Mouse (Mus musculus) heart, adult 2 months (tissue): ENCODE data around the gene Tfap4. TPM values are rescaled to one million over a fixed set of nuclear protein-coding genes. Genes with fewer than 3 reads are reported as not detected.

ENCODE experiments used
- DNase-seq, 2 experiments: peaks; one replicate each; pipeline ENCODE4 v3.0.0; 2021
- H3K27ac ChIP-seq: fragments of 200-600 bp; 2 replicates; pipeline ENCODE4 v1.8.1; 2022
- H3K27me3 ChIP-seq: fragments of 200-500 bp; 2 replicates; pipeline ENCODE4 v1.6.1; 2012; ENCODE audit warnings: mild to moderate bottlenecking, low read length, inconsistent platforms, mixed read lengths; ENCODE audit not compliant: control insufficient read depth, insufficient read depth
- H3K36me3 ChIP-seq: fragments of 200-500 bp; 2 replicates; pipeline ENCODE4 v1.6.1; 2012; ENCODE audit warnings: low read length, inconsistent platforms; ENCODE audit not compliant: control insufficient read depth, insufficient read depth
- H3K4me1 ChIP-seq: fragments of 200-500 bp; 2 replicates; pipeline ENCODE4 v1.6.1; 2011; ENCODE audit warnings: low read length; ENCODE audit not compliant: control insufficient read depth, insufficient read depth
- H3K4me3 ChIP-seq: fragments of 200-600 bp; 2 replicates; pipeline ENCODE4 v1.8.1; 2022
- H3K79me2 ChIP-seq: fragments of 200-500 bp; replicated peaks from 2 replicates; pipeline ENCODE4 v1.6.1; 2012; ENCODE audit warnings: mild to moderate bottlenecking, inconsistent platforms, low read length, moderate library complexity, mixed read lengths; ENCODE audit not compliant: control insufficient read depth, insufficient read depth
- H3K9ac ChIP-seq: fragments of 200-500 bp; 2 replicates; pipeline ENCODE4 v1.6.1; 2012; ENCODE audit warnings: low read depth, mild to moderate bottlenecking, control low read depth, inconsistent platforms, low read length, mixed read lengths
- CTCF ChIP-seq: fragments of 200-600 bp; IDR thresholded peaks from 2 replicates; pipeline ENCODE4 v1.8.1; 2022; ENCODE audit warnings: antibody characterized with exemption, mild to moderate bottlenecking, moderate library complexity
- EP300 ChIP-seq: fragments of 200-500 bp; IDR thresholded peaks from 2 replicates; pipeline ENCODE4 v1.6.1; 2011; ENCODE audit warnings: low read depth, low read length, control low read depth; ENCODE audit not compliant: insufficient read depth
- POLR2A ChIP-seq: fragments of 200-500 bp; IDR thresholded peaks from 2 replicates; pipeline ENCODE4 v1.6.1; 2011; ENCODE audit warnings: mild to moderate bottlenecking, low read depth, low read length, control low read depth; ENCODE audit not compliant: insufficient read depth
- WGBS: fragments of 180-500 bp; shearing (Covaris S2); methylation state at CpG from one replicate; pipeline ENCODE4 v1.1.7; 2018; 5-methylcytosine and 5-hydroxymethylcytosine counted together
- intact Hi-C: fragments of 180-260 bp; cut with DNase I; formaldehyde crosslinking; loops from one replicate; pipeline ENCODE4 v1.15.1; 2025
- polyA plus RNA-seq: library from polyadenylated mRNA; depleted of rRNA; stranded (reverse); fragments of >200 nt; gene quantifications from 2 replicates; pipeline ENCODE4 v1.2.3, GENCODE M21; 2012
- total RNA-seq, 2 experiments: library from RNA; stranded (reverse); gene quantifications; 2 replicates each; pipeline ENCODE4 v1.2.3; 2021

The Tfap4 gene
- total and polyA plus RNA-seq, 3 experiments: 2.4 to 3.4 (median 3.2) TPM

GRCm38 (mm10) chr16:4558980-4559631 is 548 bp downstream of the Tfap4 start:
- peak in 1 of 2 experiments; percentile 83 for DNase-seq
- no peaks in the 10 kb centered on the region; the same call in 1 of the 2 replicates for H3K79me2 ChIP-seq
- WGBS: under 1% methylated on average over 43 of the region's 43 CpGs
- H3K27me3 ChIP-seq: no peaks in the 10 kb centered on the region
- TF ChIP-seq EP300 (no peak), CTCF (no peak), POLR2A (no peak)
- H3K36me3 ChIP-seq: no peaks in the 10 kb centered on the region
- intact Hi-C loops: loop anchor here (2.0 to 10.0 kb wide), 2 partner anchors 36 to 226 kb away; partner anchors contain the start of gene Glis2
- H3K9ac ChIP-seq: peak overlapping the region; percentile 89
- peak overlapping the region; percentile 70 for H3K4me3 ChIP-seq
- peak overlapping the region; percentile 97 for H3K27ac ChIP-seq
- peaks cover 1% of the 10 kb centered on the region; the same call in 1 of the 2 replicates for H3K4me1 ChIP-seq

- peak overlapping the region; percentile 97 for H3K27ac ChIP-seq
- peaks cover 1% of the 10 kb centered on the region; the same call in 1 of the 2 replicates for H3K4me1 ChIP-seq
- intact Hi-C loops: loop anchor here (2.0 to 10.0 kb wide), 2 partner anchors 36 to 226 kb away; partner anchors contain the start of gene Glis2
- peak overlapping the region; percentile 70 for H3K4me3 ChIP-seq
- no peaks in the 10 kb centered on the region; the same call in 1 of the 2 replicates for H3K79me2 ChIP-seq
- H3K27me3 ChIP-seq: no peaks in the 10 kb centered on the region
- H3K36me3 ChIP-seq: no peaks in the 10 kb centered on the region
- TF ChIP-seq CTCF: no peak
- peak; percentile 36; the same call in 1 of the 2 replicates for TF ChIP-seq EP300
- peak; percentile 94 for TF ChIP-seq POLR2A
- DNase-seq: peak; percentile 92 to 93
- WGBS: under 1% methylated on average over 37 of the region's 38 CpGs
- peak overlapping the region; percentile 89 for H3K9ac ChIP-seq
These were observed 1.2 kb downstream of the Tfap4 start for GRCm38 (mm10) chr16:4558384-4558979.

DNA sequence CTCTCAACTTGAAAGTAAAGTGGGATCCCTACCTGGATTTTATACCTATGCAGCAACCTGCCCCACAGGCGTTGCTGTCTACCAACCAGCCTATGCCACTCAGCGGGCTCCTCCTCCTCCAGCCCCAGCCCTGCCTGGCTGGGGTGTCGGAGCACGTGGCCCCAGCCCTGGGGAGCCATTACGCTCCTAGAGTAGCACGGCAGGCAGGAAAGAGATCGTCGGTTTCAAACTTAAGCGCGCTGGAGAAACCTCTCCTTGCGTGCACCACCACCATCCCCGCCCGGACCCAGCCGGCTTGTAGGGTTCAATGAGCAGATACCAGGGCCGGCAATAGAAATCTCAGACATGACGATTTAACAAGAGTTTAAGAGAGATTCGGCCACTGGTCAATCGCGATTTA is 1.7 kb downstream of the Tfap4 start:
- intact Hi-C loops: loop anchor here (2.0 to 10.0 kb wide), 2 partner anchors 37 to 227 kb away; partner anchors contain the start of gene Glis2
- WGBS: 0% methylated on average over 19 of the region's 19 CpGs
- peak overlapping the region; percentile 70 for H3K4me3 ChIP-seq
- TF ChIP-seq EP300 (0 out of 2 replicates have a peak, but pooled peaks have one; percentile 11), POLR2A (no peak; the same call in 1 of the 2 replicates)
- H3K9ac ChIP-seq: peak overlapping the region; percentile 23
- H3K27ac ChIP-seq: peak overlapping the region; percentile 97
- peak; percentile 67 to 77 for DNase-seq
- no peaks in the 10 kb centered on the region for H3K36me3 ChIP-seq
- H3K27me3 ChIP-seq: no peaks in the 10 kb centered on the region
- peaks cover 1% of the 10 kb centered on the region; the same call in 1 of the 2 replicates for H3K4me1 ChIP-seq
- H3K79me2 ChIP-seq: no peaks in the 10 kb centered on the region; the same call in 1 of the 2 replicates

GRCm38 (mm10) chr16:4557085-4557484 is 2.6 kb downstream of the Tfap4 start:
- Histone ChIP-seq H3K4me3 (no peak overlapping the region), H3K79me2 (no peaks in the 10 kb centered on the region; the same call in 1 of the 2 replicates), H3K4me1 (peaks cover 3% of the 10 kb centered on the region; the same call in 1 of the 2 replicates), H3K27me3 (no peaks in the 10 kb centered on the region), H3K9ac (no peak overlapping the region), H3K27ac (no peak overlapping the region), H3K36me3 (no peaks in the 10 kb centered on the region)
- intact Hi-C loops: loop anchor here (10.0 kb wide), 1 partner anchor 228 kb away; no protein-coding TSS in a partner anchor
- 94% methylated on average over 1 of the region's 1 CpGs for WGBS
- TF ChIP-seq POLR2A (no peak), CTCF (no peak), EP300 (no peak)
- DNase-seq: no peak

DNA sequence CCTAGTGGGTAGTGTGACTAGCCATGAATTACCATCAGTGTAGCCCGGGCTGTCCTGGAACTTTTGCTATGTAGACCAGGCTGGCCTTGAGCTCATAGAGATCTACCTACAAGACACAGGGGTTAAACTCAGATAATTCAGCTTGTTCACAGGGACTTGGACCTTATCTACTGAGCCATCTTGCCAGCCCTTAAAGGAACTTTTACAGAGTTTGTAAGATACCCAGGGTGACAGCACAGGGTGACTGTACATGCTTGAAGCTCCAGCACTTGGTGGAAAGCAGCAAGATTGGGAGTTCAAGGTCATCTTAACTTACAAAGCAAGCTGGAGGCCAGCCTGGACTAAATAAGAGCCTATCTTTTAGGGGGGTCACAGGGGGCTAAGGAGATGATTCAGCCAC is 4.1 kb downstream of the Tfap4 start:
- Histone ChIP-seq H3K27me3 (no peaks in the 10 kb centered on the region), H3K4me1 (peaks cover 2% of the 10 kb centered on the region; the same call in 1 of the 2 replicates), H3K27ac (no peak overlapping the region), H3K79me2 (no peaks in the 10 kb centered on the region; the same call in 1 of the 2 replicates), H3K4me3 (no peak overlapping the region), H3K9ac (no peak overlapping the region), H3K36me3 (no peaks in the 10 kb centered on the region)
- intact Hi-C loops: loop anchor here (10.0 kb wide), 1 partner anchor 229 kb away; no protein-coding TSS in a partner anchor
- WGBS: 95% methylated on average over 1 of the region's 1 CpGs
- DNase-seq: no peak
- TF ChIP-seq POLR2A: no peak
- TF ChIP-seq CTCF: no peak
- TF ChIP-seq EP300: no peak
